Mouse (Mus musculus) layer of hippocampus, adult 18-20 months (tissue): ENCODE measurements around the gene Gm21725. TPM values are rescaled to one million over a fixed set of nuclear protein-coding genes. Genes with fewer than 3 reads are reported as not detected.
"Not testable (repeated sequence)": the region's sequence is repeated elsewhere in the genome, so short reads cannot be mapped to it uniquely, and the experiment has no call there.

Experiments
- DNase-seq, 2 experiments: peaks; one replicate each; pipeline ENCODE4 v3.0.0; 2022; ENCODE audit warnings: low spot score in 2 of 2
- long read RNA-seq: library from polyadenylated mRNA; stranded (forward); transcript quantifications from one replicate; pipeline ENCODE4 v2.0.0, GENCODE M21; 2021
- total RNA-seq, 2 experiments: library from RNA; stranded (reverse); gene quantifications; 2 replicates each; pipeline ENCODE4 v1.2.3; 2021

The Gm21725 gene
- total RNA-seq = not detected
- long read RNA-seq = 0 reads

- not testable (repeated sequence) for DNase-seq
Measured at GRCm38 (mm10) chrY:13348963-13349362, at the start of gene Gm21725. TSS of gene Gm21725 (minus strand) at chrY:13349063.

Other genes with a start within 250 kb of the Gm21725 start
- gene Gm21891, start 215.6 kb downstream of the Gm21725 start, total RNA-seq = not detected
- gene Gm21425, start 187.1 kb downstream of the Gm21725 start, total RNA-seq = not detected
- gene Gm21828, start 125.1 kb downstream of the Gm21725 start, total RNA-seq = not detected
- not detected for gene Gm21440, start 96.7 kb downstream of the Gm21725 start, total RNA-seq
- not detected for gene Gm21454, start 96.6 kb downstream of the Gm21725 start, total RNA-seq
- not detected for gene Gm21866, start 116.5 kb upstream of the Gm21725 start, total RNA-seq
- not detected for gene Gm20773, start 145.0 kb upstream of the Gm21725 start, total RNA-seq